Mouse (Mus musculus): ENCODE results near the gene Babam2. TPM values are rescaled to one million over a fixed set of nuclear protein-coding genes. Genes with fewer than 3 reads are reported as not detected.
A peak's percentile ranks its signal among the peaks of the same experiment; 100 is the strongest.

The Babam2 gene
- polyA plus RNA-seq, 1 experiment from 2014 or later = 46.2 TPM

GRCm38 (mm10) chr5:32127226-32127625 lies 429.7 kb downstream of the Babam2 start:
- no peak overlapping the region for H3K4me2 ChIP-seq
- no peak overlapping the region for H3K4me3 ChIP-seq (ENCODE audit: low read depth, low read length)
- DNase-seq (ENCODE audit: low spot score) (no peak), ATAC-seq (replicated peaks; ENCODE audit: low FRiP score) (no peak)
- no peaks in the 10 kb centered on the region for H3K36me3 ChIP-seq (ENCODE audit: control insufficient read depth, insufficient read depth, low read length)
- no peak overlapping the region for H3K27ac ChIP-seq (ENCODE audit: low read depth, low read length)
- H3K9me3 ChIP-seq (ENCODE audit: control insufficient read depth, low read length) = no peaks in the 10 kb centered on the region
- no peaks in the 10 kb centered on the region for H3K4me1 ChIP-seq (replicated peaks; ENCODE audit: control insufficient read depth, insufficient read depth, low read length)
- WGBS = 76% methylated on average over 3 of the region's 3 CpGs
- H3K27me3 ChIP-seq (replicated peaks; ENCODE audit: control insufficient read depth, insufficient read depth, low read length) = peaks cover 32% of the 10 kb centered on the region
- H3K9ac ChIP-seq (ENCODE audit: low read depth, low read length) = no peak overlapping the region

GRCm38 (mm10) chr5:32127927-32128326 lies 430.4 kb downstream of the Babam2 start:
- WGBS = 34% methylated on average over 3 of the region's 3 CpGs
- no peak overlapping the region for H3K27ac ChIP-seq (ENCODE audit: low read depth, low read length)
- H3K27me3 ChIP-seq (replicated peaks; ENCODE audit: control insufficient read depth, insufficient read depth, low read length) = peaks cover 39% of the 10 kb centered on the region
- no peak for ATAC-seq (replicated peaks; ENCODE audit: low FRiP score)
- no peaks in the 10 kb centered on the region for H3K9me3 ChIP-seq (ENCODE audit: control insufficient read depth, low read length)
- H3K4me2 ChIP-seq = no peak overlapping the region
- peaks cover 4% of the 10 kb centered on the region; the same call in 1 of the 2 replicates for H3K4me1 ChIP-seq (replicated peaks; ENCODE audit: control insufficient read depth, insufficient read depth, low read length)
- DNase-seq (ENCODE audit: low spot score) = no peak
- no peak overlapping the region for H3K9ac ChIP-seq (ENCODE audit: low read depth, low read length)
- H3K36me3 ChIP-seq (ENCODE audit: control insufficient read depth, insufficient read depth, low read length) = no peaks in the 10 kb centered on the region
- H3K4me3 ChIP-seq (ENCODE audit: low read depth, low read length) = no peak overlapping the region

- H3K9ac ChIP-seq (ENCODE audit: low read depth, low read length) = 0 out of 2 replicates have a peak overlapping the region, but pooled peaks have one; percentile 38
- peaks cover 11% of the 10 kb centered on the region for H3K4me1 ChIP-seq (replicated peaks; ENCODE audit: control insufficient read depth, insufficient read depth, low read length)
- DNase-seq (ENCODE audit: low spot score) (peak; percentile 59), ATAC-seq (replicated peaks; ENCODE audit: low FRiP score) (no peak)
- H3K36me3 ChIP-seq (ENCODE audit: control insufficient read depth, insufficient read depth, low read length) = no peaks in the 10 kb centered on the region
- peak overlapping the region; percentile 93 for H3K4me2 ChIP-seq
- H3K9me3 ChIP-seq (ENCODE audit: control insufficient read depth, low read length) = no peaks in the 10 kb centered on the region
- peaks cover 73% of the 10 kb centered on the region for H3K27me3 ChIP-seq (replicated peaks; ENCODE audit: control insufficient read depth, insufficient read depth, low read length)
- under 1% methylated on average over 44 of the region's 48 CpGs for WGBS
- H3K27ac ChIP-seq (ENCODE audit: low read depth, low read length) = peak overlapping the region; percentile 40; the same call in 1 of the 2 replicates
- H3K4me3 ChIP-seq (ENCODE audit: low read depth, low read length) = peak overlapping the region; percentile 72
Measured at GRCm38 (mm10) chr5:32132971-32133501, 435.6 kb downstream of the Babam2 start.

- no peaks in the 10 kb centered on the region for H3K9me3 ChIP-seq (ENCODE audit: control insufficient read depth, low read length)
- no peak for ATAC-seq (replicated peaks; ENCODE audit: low FRiP score)
- H3K36me3 ChIP-seq (ENCODE audit: control insufficient read depth, insufficient read depth, low read length) = no peaks in the 10 kb centered on the region
- peaks cover 69% of the 10 kb centered on the region for H3K27me3 ChIP-seq (replicated peaks; ENCODE audit: control insufficient read depth, insufficient read depth, low read length)
- peak overlapping the region; percentile 40; the same call in 1 of the 2 replicates for H3K27ac ChIP-seq (ENCODE audit: low read depth, low read length)
- DNase-seq (ENCODE audit: low spot score) = peak; percentile 63
- WGBS = 0% methylated on average over 20 of the region's 20 CpGs
- H3K9ac ChIP-seq (ENCODE audit: low read depth, low read length) = peak overlapping the region; percentile 10; the same call in 1 of the 2 replicates
- H3K4me3 ChIP-seq (ENCODE audit: low read depth, low read length) = peak overlapping the region; percentile 72
- peak overlapping the region; percentile 93 for H3K4me2 ChIP-seq
- peaks cover 11% of the 10 kb centered on the region for H3K4me1 ChIP-seq (replicated peaks; ENCODE audit: control insufficient read depth, insufficient read depth, low read length)
Measured at GRCm38 (mm10) chr5:32133549-32134004, 436.1 kb downstream of the Babam2 start.

GRCm38 (mm10) chr5:32134051-32134732 lies 436.7 kb downstream of the Babam2 start:
- H3K27ac ChIP-seq (ENCODE audit: low read depth, low read length) = no peak overlapping the region; the same call in 1 of the 2 replicates
- H3K4me3 ChIP-seq (ENCODE audit: low read depth, low read length) = peak overlapping the region; percentile 72
- peaks cover 11% of the 10 kb centered on the region for H3K4me1 ChIP-seq (replicated peaks; ENCODE audit: control insufficient read depth, insufficient read depth, low read length)
- 2% methylated on average over 21 of the region's 21 CpGs for WGBS
- ATAC-seq (replicated peaks; ENCODE audit: low FRiP score) (no peak), DNase-seq (ENCODE audit: low spot score) (no peak)
- peak overlapping the region; percentile 93 for H3K4me2 ChIP-seq
- peaks cover 68% of the 10 kb centered on the region for H3K27me3 ChIP-seq (replicated peaks; ENCODE audit: control insufficient read depth, insufficient read depth, low read length)
- no peaks in the 10 kb centered on the region for H3K36me3 ChIP-seq (ENCODE audit: control insufficient read depth, insufficient read depth, low read length)
- H3K9ac ChIP-seq (ENCODE audit: low read depth, low read length) = no peak overlapping the region; the same call in 1 of the 2 replicates
- H3K9me3 ChIP-seq (ENCODE audit: control insufficient read depth, low read length) = no peaks in the 10 kb centered on the region

Small RNA genes lying within 50 kb of the gene (microRNA-seq; reads per million reads assigned to microRNA genes)
- gene Mir3473e (ENCODE audit: borderline number of aligned reads) = not detected

Other genes with a start within 250 kb of the Babam2 start
- gene Zfp512, start 245.3 kb upstream of the Babam2 start, polyA plus RNA-seq (2014; fragmentation: Nextera tagmentation; extraction: Ambion mirVana) = 39.7 and 40.9 TPM in 2 replicates
- gene 4930548H24Rik, start 211.9 kb upstream of the Babam2 start, polyA plus RNA-seq (2014; fragmentation: Nextera tagmentation; extraction: Ambion mirVana) = 0.14 TPM in 1 of 2 replicates, not detected in the other
- gene Gpn1, start 202.9 kb upstream of the Babam2 start, polyA plus RNA-seq (2014; fragmentation: Nextera tagmentation; extraction: Ambion mirVana) = 50.3 and 55.3 TPM in 2 replicates
- 25.7 and 32.9 TPM in 2 replicates for gene Slc4a1ap, start 170.7 kb upstream of the Babam2 start, polyA plus RNA-seq (2014; fragmentation: Nextera tagmentation; extraction: Ambion mirVana)
- gene Supt7l, start 169.9 kb upstream of the Babam2 start, polyA plus RNA-seq (2014; fragmentation: Nextera tagmentation; extraction: Ambion mirVana) = 18.5 and 18.6 TPM in 2 replicates
- gene Mrpl33, start 100.7 kb upstream of the Babam2 start, polyA plus RNA-seq (2014; fragmentation: Nextera tagmentation; extraction: Ambion mirVana) = 277 and 300 TPM in 2 replicates
- gene Rbks, start 57 bp upstream of the Babam2 start, polyA plus RNA-seq (2014; fragmentation: Nextera tagmentation; extraction: Ambion mirVana) = 24.6 and 24.8 TPM in 2 replicates

Data from liver, embryonic 11.5 days (tissue).